Mouse (Mus musculus) lung, adult 2 months (tissue): ENCODE measurements around the gene Stxbp2.

Source experiments
- CTCF ChIP-seq: fragments of 200-500 bp; IDR thresholded peaks from 2 replicates; pipeline ENCODE4 v1.5.1; 2011; ENCODE audit warnings: mild to moderate bottlenecking, low read length, control low read depth; ENCODE audit not compliant: insufficient read depth
- POLR2A ChIP-seq: fragments of 200-500 bp; IDR thresholded peaks from 2 replicates; pipeline ENCODE4 v1.6.1; 2011; ENCODE audit warnings: low read depth, mild to moderate bottlenecking, control low read depth, low read length, borderline replicate concordance; ENCODE audit errors: extremely low read depth

GRCm38 (mm10) chr8:3678831-3679230 lies 48.1 kb downstream of the Stxbp2 start:
- TF ChIP-seq CTCF: no peak
- no peak for TF ChIP-seq POLR2A
